Mouse (Mus musculus): Measurements from ENCODE around the gene As3mt.

GRCm38 (mm10) chr19:46690387-46690786 lies 16.9 kb upstream of the As3mt start:
- TF ChIP-seq CTCF (IDR thresholded peaks at IDR 0.05; ENCODE audit: low read depth, low read length) (no peak), POLR2AphosphoS5 (IDR thresholded peaks at IDR 0.05; ENCODE audit: insufficient replicate concordance, low read depth, low read length) (no peak), GATA1 (IDR thresholded peaks at IDR 0.05; ENCODE audit: borderline replicate concordance, low read length) (no peak)

Measured in G1E (cell line).